Mouse (Mus musculus): ENCODE measurements around the gene Stx16. TPM values are rescaled to one million over a fixed set of nuclear protein-coding genes. Genes with fewer than 3 reads are reported as not detected.
A peak's percentile ranks its signal among the peaks of the same experiment; 100 is the strongest.

The Stx16 gene
- polyA plus RNA-seq, 1 experiment from 2014 or later: 11.2 TPM

- 84% methylated on average over 5 of the region's 5 CpGs for WGBS
- ATAC-seq: no peak
Observed at GRCm38 (mm10) chr2:174073156-174073790, 2.8 kb upstream of the Stx16 start.

GRCm38 (mm10) chr2:174074621-174075020, 1.5 kb upstream of the Stx16 start:
- peak overlapping the region; percentile 77 for H3K4me2 ChIP-seq (ENCODE audit: low read length)
- 0% methylated on average over 12 of the region's 13 CpGs for WGBS

More at GRCm38 (mm10) chr2:174073156-174073790, 2.8 kb upstream of the Stx16 start:
- Histone ChIP-seq H3K27ac (ENCODE audit: low read depth, low read length) (no peak overlapping the region), H3K9ac (ENCODE audit: low read depth, low read length) (no peak overlapping the region), H3K4me2 (ENCODE audit: low read length) (no peak overlapping the region), H3K4me3 (ENCODE audit: low read length) (no peak overlapping the region), H3K4me1 (ENCODE audit: control insufficient read depth, insufficient read depth, low read depth, low read length) (peaks cover 20% of the 10 kb centered on the region), H3K27me3 (replicated peaks; ENCODE audit: control insufficient read depth, insufficient read depth, low read length) (no peaks in the 10 kb centered on the region), H3K36me3 (ENCODE audit: control insufficient read depth, insufficient read depth, low read length) (no peaks in the 10 kb centered on the region), H3K9me3 (ENCODE audit: control insufficient read depth, low read length) (no peaks in the 10 kb centered on the region)

DNA sequence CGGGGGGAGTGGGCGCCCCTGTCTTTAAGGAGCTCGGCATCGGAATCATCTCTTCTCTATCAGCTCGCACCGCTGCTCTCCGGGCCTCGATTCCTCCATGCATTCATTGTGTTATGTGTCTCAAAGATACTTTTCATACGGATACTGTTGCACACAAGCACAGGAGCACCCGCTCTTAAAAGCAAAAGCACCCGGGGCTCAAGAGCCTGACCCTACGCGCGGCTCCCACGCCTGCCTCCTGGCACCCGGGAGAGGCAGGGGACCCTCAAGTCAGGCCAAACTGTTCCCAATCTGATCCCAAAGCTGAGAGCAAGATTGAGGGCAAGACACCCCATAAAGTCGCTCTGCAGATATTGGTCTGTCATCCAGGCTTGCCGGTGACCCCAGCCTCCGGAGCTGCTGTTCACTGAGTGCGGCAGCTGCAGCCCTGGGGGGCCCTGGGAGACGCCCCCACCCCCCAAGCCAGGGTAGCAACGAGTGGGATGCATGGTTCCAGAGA, 987 bp upstream of the Stx16 start:
- ATAC-seq: no peak
- H3K36me3 ChIP-seq (ENCODE audit: control insufficient read depth, insufficient read depth, low read length): no peaks in the 10 kb centered on the region
- peak overlapping the region; percentile 44 for H3K4me3 ChIP-seq (ENCODE audit: low read length)
- no peaks in the 10 kb centered on the region for H3K27me3 ChIP-seq (replicated peaks; ENCODE audit: control insufficient read depth, insufficient read depth, low read length)
- H3K4me1 ChIP-seq (ENCODE audit: control insufficient read depth, insufficient read depth, low read depth, low read length): peaks cover 22% of the 10 kb centered on the region
- peak overlapping the region; percentile 77 for H3K4me2 ChIP-seq (ENCODE audit: low read length)
- H3K9ac ChIP-seq (ENCODE audit: low read depth, low read length): peak overlapping the region; percentile 75
- no peaks in the 10 kb centered on the region for H3K9me3 ChIP-seq (ENCODE audit: control insufficient read depth, low read length)
- peak overlapping the region; percentile 72 for H3K27ac ChIP-seq (ENCODE audit: low read depth, low read length)
- under 1% methylated on average over 21 of the region's 22 CpGs for WGBS

More at GRCm38 (mm10) chr2:174074621-174075020, 1.5 kb upstream of the Stx16 start:
- H3K4me3 ChIP-seq (ENCODE audit: low read length): peak overlapping the region; percentile 44
- H3K27ac ChIP-seq (ENCODE audit: low read depth, low read length): peak overlapping the region; percentile 72
- ATAC-seq: no peak
- H3K9me3 ChIP-seq (ENCODE audit: control insufficient read depth, low read length): no peaks in the 10 kb centered on the region
- peaks cover 22% of the 10 kb centered on the region for H3K4me1 ChIP-seq (ENCODE audit: control insufficient read depth, insufficient read depth, low read depth, low read length)
- H3K36me3 ChIP-seq (ENCODE audit: control insufficient read depth, insufficient read depth, low read length): no peaks in the 10 kb centered on the region
- H3K9ac ChIP-seq (ENCODE audit: low read depth, low read length): peak overlapping the region; percentile 75
- H3K27me3 ChIP-seq (replicated peaks; ENCODE audit: control insufficient read depth, insufficient read depth, low read length): no peaks in the 10 kb centered on the region

DNA sequence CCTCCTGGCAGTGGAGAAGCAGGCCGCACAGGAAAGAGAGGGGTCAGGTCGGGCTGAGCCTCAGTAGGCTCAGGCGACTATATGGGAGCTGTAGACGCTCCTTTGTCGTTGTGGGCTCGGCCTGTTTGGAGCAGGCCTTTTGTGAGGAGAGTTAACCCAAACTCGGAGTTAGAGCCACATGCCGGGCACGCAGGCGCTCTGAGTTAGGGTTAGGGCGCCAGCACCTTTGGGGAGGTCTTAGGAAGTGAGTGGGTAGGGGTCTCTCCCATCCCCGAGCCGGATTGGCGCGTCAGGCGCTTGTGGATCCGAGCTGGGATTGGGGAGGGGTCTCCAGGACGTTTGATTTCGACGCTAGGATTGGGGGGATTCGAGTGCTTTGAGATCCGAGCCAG, 321 bp downstream of the Stx16 start:
- H3K27ac ChIP-seq (ENCODE audit: low read depth, low read length): peak overlapping the region; percentile 72
- no peaks in the 10 kb centered on the region for H3K36me3 ChIP-seq (ENCODE audit: control insufficient read depth, insufficient read depth, low read length)
- peak overlapping the region; percentile 74 for H3K4me3 ChIP-seq (ENCODE audit: low read length)
- H3K4me1 ChIP-seq (ENCODE audit: control insufficient read depth, insufficient read depth, low read depth, low read length): peaks cover 26% of the 10 kb centered on the region
- no peaks in the 10 kb centered on the region for H3K27me3 ChIP-seq (replicated peaks; ENCODE audit: control insufficient read depth, insufficient read depth, low read length)
- H3K9ac ChIP-seq (ENCODE audit: low read depth, low read length): peak overlapping the region; percentile 75
- peak; percentile 84 for ATAC-seq
- WGBS: under 1% methylated on average over 22 of the region's 22 CpGs
- H3K9me3 ChIP-seq (ENCODE audit: control insufficient read depth, low read length): no peaks in the 10 kb centered on the region
- peak overlapping the region; percentile 77 for H3K4me2 ChIP-seq (ENCODE audit: low read length)

DNA sequence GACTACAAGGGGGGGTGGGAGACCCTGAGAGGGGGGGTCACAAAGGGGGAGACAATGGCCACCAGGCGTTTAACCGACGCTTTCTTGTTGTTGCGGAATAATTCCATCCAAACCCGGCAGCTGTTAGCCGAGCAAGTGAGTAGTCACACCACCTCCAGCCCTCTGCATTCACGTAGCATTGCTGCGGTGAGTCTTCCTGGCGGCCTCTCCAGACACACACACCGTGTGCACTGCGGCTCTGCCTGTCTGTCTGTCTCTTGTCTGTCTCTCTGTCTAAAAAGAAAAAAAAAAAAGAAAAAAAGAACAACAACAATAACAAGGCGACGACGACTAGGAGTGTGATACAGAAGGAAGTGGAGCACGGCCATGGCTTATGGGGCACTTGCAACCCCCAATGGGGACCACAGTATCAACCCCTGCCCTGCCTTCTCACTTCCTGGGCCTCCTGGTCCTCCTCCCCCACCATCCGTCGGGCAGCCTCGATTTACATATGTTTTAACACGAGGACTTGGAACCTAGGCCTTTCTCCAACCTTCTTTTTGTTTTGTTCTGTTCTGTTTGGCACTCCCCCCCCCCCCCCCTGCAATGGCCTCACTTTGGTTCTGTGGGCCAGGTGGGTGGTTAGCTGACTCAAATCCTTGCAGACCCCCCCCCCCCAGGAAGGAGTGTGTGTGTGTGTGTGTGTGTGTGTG, 1.0 kb downstream of the Stx16 start:
- ATAC-seq: no peak; the same call in 1 of the 2 replicates
- peaks cover 26% of the 10 kb centered on the region for H3K4me1 ChIP-seq (ENCODE audit: control insufficient read depth, insufficient read depth, low read depth, low read length)

GRCm38 (mm10) chr2:174077776-174078338, 1.7 kb downstream of the Stx16 start:
- H3K27me3 ChIP-seq (replicated peaks; ENCODE audit: control insufficient read depth, insufficient read depth, low read length): no peaks in the 10 kb centered on the region
- no peaks in the 10 kb centered on the region for H3K36me3 ChIP-seq (ENCODE audit: control insufficient read depth, insufficient read depth, low read length)
- WGBS: 6% methylated on average over 11 of the region's 11 CpGs
- peaks cover 26% of the 10 kb centered on the region for H3K4me1 ChIP-seq (ENCODE audit: control insufficient read depth, insufficient read depth, low read depth, low read length)
- peak overlapping the region; percentile 77 for H3K4me2 ChIP-seq (ENCODE audit: low read length)
- ATAC-seq: no peak
- H3K9me3 ChIP-seq (ENCODE audit: control insufficient read depth, low read length): no peaks in the 10 kb centered on the region
- H3K27ac ChIP-seq (ENCODE audit: low read depth, low read length): peak overlapping the region; percentile 72
- H3K9ac ChIP-seq (ENCODE audit: low read depth, low read length): peak overlapping the region; percentile 75; the same call in 1 of the 2 replicates
- H3K4me3 ChIP-seq (ENCODE audit: low read length): peak overlapping the region; percentile 74

More for the DNA sequence above, 1.0 kb downstream of the Stx16 start:
- Histone ChIP-seq H3K4me3 (ENCODE audit: low read length) (peak overlapping the region; percentile 74), H3K4me2 (ENCODE audit: low read length) (peak overlapping the region; percentile 77), H3K36me3 (ENCODE audit: control insufficient read depth, insufficient read depth, low read length) (no peaks in the 10 kb centered on the region), H3K27me3 (replicated peaks; ENCODE audit: control insufficient read depth, insufficient read depth, low read length) (no peaks in the 10 kb centered on the region), H3K9ac (ENCODE audit: low read depth, low read length) (peak overlapping the region; percentile 75), H3K27ac (ENCODE audit: low read depth, low read length) (peak overlapping the region; percentile 72), H3K9me3 (ENCODE audit: control insufficient read depth, low read length) (no peaks in the 10 kb centered on the region)
- WGBS: under 1% methylated on average over 19 of the region's 19 CpGs

DNA sequence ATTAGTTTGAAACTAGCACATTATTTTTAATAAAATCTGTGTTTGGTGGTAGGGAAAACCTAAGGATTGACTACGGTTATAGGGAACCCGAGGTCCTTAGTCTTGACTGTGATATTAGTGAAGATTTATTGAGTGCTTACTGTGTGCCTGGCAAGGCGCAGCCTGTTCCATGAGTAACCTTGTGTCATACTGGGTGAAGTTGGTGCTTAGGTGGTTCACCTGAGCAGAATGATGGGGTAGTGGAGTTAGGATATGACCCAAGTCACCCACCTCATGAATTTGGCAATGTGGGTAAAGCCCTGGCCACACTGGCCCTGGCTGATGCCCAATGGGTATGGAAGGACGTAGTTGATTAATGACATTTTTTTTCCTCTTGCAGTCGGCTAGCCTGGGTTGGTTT, 5.7 kb downstream of the Stx16 start:
- no peaks in the 10 kb centered on the region for H3K36me3 ChIP-seq (ENCODE audit: control insufficient read depth, insufficient read depth, low read length)
- H3K4me1 ChIP-seq (ENCODE audit: control insufficient read depth, insufficient read depth, low read depth, low read length): peaks cover 16% of the 10 kb centered on the region
- H3K4me3 ChIP-seq (ENCODE audit: low read length): no peak overlapping the region
- no peak overlapping the region for H3K9ac ChIP-seq (ENCODE audit: low read depth, low read length)
- no peaks in the 10 kb centered on the region for H3K9me3 ChIP-seq (ENCODE audit: control insufficient read depth, low read length)
- H3K27me3 ChIP-seq (replicated peaks; ENCODE audit: control insufficient read depth, insufficient read depth, low read length): no peaks in the 10 kb centered on the region
- WGBS: 71% methylated on average over 5 of the region's 5 CpGs
- no peak for ATAC-seq
- no peak overlapping the region for H3K27ac ChIP-seq (ENCODE audit: low read depth, low read length)
- no peak overlapping the region for H3K4me2 ChIP-seq (ENCODE audit: low read length)

GRCm38 (mm10) chr2:174082380-174082918, 6.3 kb downstream of the Stx16 start:
- WGBS: 85% methylated on average over 3 of the region's 3 CpGs
- no peaks in the 10 kb centered on the region for H3K36me3 ChIP-seq (ENCODE audit: control insufficient read depth, insufficient read depth, low read length)
- H3K4me3 ChIP-seq (ENCODE audit: low read length): no peak overlapping the region
- no peak overlapping the region for H3K9ac ChIP-seq (ENCODE audit: low read depth, low read length)
- no peaks in the 10 kb centered on the region for H3K9me3 ChIP-seq (ENCODE audit: control insufficient read depth, low read length)
- peaks cover 14% of the 10 kb centered on the region for H3K4me1 ChIP-seq (ENCODE audit: control insufficient read depth, insufficient read depth, low read depth, low read length)
- no peak for ATAC-seq
- no peak overlapping the region for H3K4me2 ChIP-seq (ENCODE audit: low read length)
- H3K27ac ChIP-seq (ENCODE audit: low read depth, low read length): no peak overlapping the region
- H3K27me3 ChIP-seq (replicated peaks; ENCODE audit: control insufficient read depth, insufficient read depth, low read length): no peaks in the 10 kb centered on the region

GRCm38 (mm10) chr2:174095086-174095485, 19.0 kb downstream of the Stx16 start:
- H3K4me3 ChIP-seq (ENCODE audit: low read length): no peak overlapping the region
- H3K4me2 ChIP-seq (ENCODE audit: low read length): no peak overlapping the region
- no peaks in the 10 kb centered on the region for H3K27me3 ChIP-seq (replicated peaks; ENCODE audit: control insufficient read depth, insufficient read depth, low read length)
- no peaks in the 10 kb centered on the region for H3K4me1 ChIP-seq (ENCODE audit: control insufficient read depth, insufficient read depth, low read depth, low read length)
- H3K9me3 ChIP-seq (ENCODE audit: control insufficient read depth, low read length): no peaks in the 10 kb centered on the region
- no peak overlapping the region for H3K9ac ChIP-seq (ENCODE audit: low read depth, low read length)
- no peak for ATAC-seq
- no peak overlapping the region for H3K27ac ChIP-seq (ENCODE audit: low read depth, low read length)
- H3K36me3 ChIP-seq (ENCODE audit: control insufficient read depth, insufficient read depth, low read length): peaks cover 3% of the 10 kb centered on the region; the same call in 1 of the 2 replicates
- 94% methylated on average over 3 of the region's 3 CpGs for WGBS

Measured in hindbrain, embryonic 16.5 days (tissue).